Mouse (Mus musculus) CH12.LX (cell line): ENCODE measurements at regions not wholly inside any gene's neighbourhood (a gene's known extent, or its start where the extent isn't known, plus 50 kb on each side); places are given as distances from the start of the nearest gene placed in this dataset.

Experiments used
- DNase-seq: peaks from one replicate; pipeline ENCODE4 v3.0.0-alpha.2; 2013; ENCODE audit errors: extremely low read depth
- H3K27ac ChIP-seq: 2 replicates; pipeline ENCODE4 v1.5.1; 2012; ENCODE audit warnings: low read depth, mild to moderate bottlenecking, control low read depth, moderate library complexity; ENCODE audit not compliant: insufficient read depth
- H3K27me3 ChIP-seq: replicated peaks from 2 replicates; pipeline ENCODE3; 2012; ENCODE audit warnings: inconsistent platforms
- H3K36me3 ChIP-seq, 2 experiments: replicated peaks in 1 of 2; 2 replicates each; pipeline versions ENCODE3 to v1.6.1; 2012; ENCODE audit warnings: inconsistent platforms in 1 of 2, low read length in 1 of 2, mild to moderate bottlenecking in 1 of 2, mixed read lengths in 1 of 2, moderate library complexity in 1 of 2; ENCODE audit not compliant: control insufficient read depth in 1 of 2, insufficient read depth in 1 of 2
- H3K4me1 ChIP-seq, 2 experiments: 2 replicates each; pipeline ENCODE4 v1.6.1; 2012; ENCODE audit warnings: inconsistent platforms in 1 of 2, moderate library complexity in 1 of 2; ENCODE audit not compliant: insufficient read depth in 2 of 2, control insufficient read depth in 1 of 2
- H3K4me2 ChIP-seq: 2 replicates; pipeline ENCODE4 v1.6.1; 2012; ENCODE audit warnings: low read depth, mild to moderate bottlenecking, control low read depth; ENCODE audit not compliant: poor library complexity, insufficient read depth, severe bottlenecking
- H3K4me3 ChIP-seq, 3 experiments: fragments of 150-350 bp in 1 of 3; sonication (generic) in 1 of 3; replicated peaks in 1 of 3; 2 replicates each; pipeline versions ENCODE3 to v1.5.1; 2011 to 2012; ENCODE audit warnings: low read depth in 2 of 3, low read length in 2 of 3, mild to moderate bottlenecking in 2 of 3, moderate library complexity in 2 of 3, control low read depth in 1 of 3, improper control_type of control experiment in 1 of 3, inconsistent platforms in 1 of 3, mixed read lengths in 1 of 3; ENCODE audit not compliant: poor library complexity in 1 of 3
- H3K79me2 ChIP-seq: replicated peaks from 2 replicates; pipeline ENCODE4 v1.6.1; 2012; ENCODE audit warnings: mild to moderate bottlenecking, moderate library complexity; ENCODE audit not compliant: control insufficient read depth, poor library complexity, insufficient read depth, severe bottlenecking; ENCODE audit errors: extremely low read depth
- H3K9ac ChIP-seq: 2 replicates; pipeline ENCODE4 v1.6.1; 2012; ENCODE audit warnings: low read depth, mild to moderate bottlenecking, control low read depth, moderate library complexity; ENCODE audit not compliant: insufficient read depth
- H3K9me3 ChIP-seq: replicated peaks from 2 replicates; pipeline ENCODE3; 2012; ENCODE audit warnings: low read length, inconsistent platforms, mixed read lengths
- CHD1 ChIP-seq: IDR thresholded peaks from 2 replicates; pipeline ENCODE4 v1.6.1; 2012; ENCODE audit warnings: low read depth, low read length, improper control_type of control experiment, inconsistent platforms
- E2F4 ChIP-seq: IDR thresholded peaks from 2 replicates; pipeline ENCODE4 v1.6.1; 2011; ENCODE audit warnings: low read depth, low read length, improper control_type of control experiment; ENCODE audit not compliant: insufficient replicate concordance
- ELF1 ChIP-seq: IDR thresholded peaks from 2 replicates; pipeline ENCODE4 v1.6.1; 2014; ENCODE audit warnings: low read depth, mild to moderate bottlenecking, inconsistent platforms, low read length, improper control_type of control experiment
- ETS1 ChIP-seq: conservative IDR thresholded peaks from 2 replicates; pipeline ENCODE4 v1.6.1; 2012; ENCODE audit warnings: low read depth, mild to moderate bottlenecking, inconsistent platforms, low read length, improper control_type of control experiment, moderate library complexity
- KAT2A ChIP-seq: IDR thresholded peaks from 2 replicates; pipeline ENCODE4 v1.6.1; 2012; ENCODE audit warnings: low read length, improper control_type of control experiment, inconsistent platforms; ENCODE audit not compliant: insufficient replicate concordance
- MEF2A ChIP-seq: IDR thresholded peaks from 2 replicates; pipeline ENCODE4 v1.6.1; 2014; ENCODE audit warnings: low read depth, mild to moderate bottlenecking, inconsistent platforms, low read length, improper control_type of control experiment, borderline replicate concordance
- MYC ChIP-seq: IDR thresholded peaks from 2 replicates; pipeline ENCODE4 v1.6.1; 2011; ENCODE audit warnings: low read depth, mild to moderate bottlenecking, improper control_type of control experiment, low read length
- NELFE ChIP-seq: IDR thresholded peaks from 2 replicates; pipeline ENCODE4 v1.6.1; 2011; ENCODE audit warnings: low read depth, low read length, improper control_type of control experiment
- POLR2AphosphoS2 ChIP-seq: IDR thresholded peaks from 2 replicates; pipeline ENCODE4 v1.6.1; 2011; ENCODE audit warnings: low read depth, low read length, improper control_type of control experiment
- TBP ChIP-seq: conservative IDR thresholded peaks from 2 replicates; pipeline ENCODE4 v1.6.1; 2011; ENCODE audit warnings: low read depth, low read length, improper control_type of control experiment
- UBTF ChIP-seq: IDR thresholded peaks from 2 replicates; pipeline ENCODE4 v1.6.1; 2012; ENCODE audit warnings: low read depth, mild to moderate bottlenecking, inconsistent platforms, low read length, improper control_type of control experiment, moderate library complexity
- USF1 ChIP-seq: IDR thresholded peaks from 2 replicates; pipeline ENCODE4 v1.6.1; 2014; ENCODE audit warnings: low read depth, mild to moderate bottlenecking, inconsistent platforms, low read length, improper control_type of control experiment
- USF2 ChIP-seq: conservative IDR thresholded peaks from 2 replicates; pipeline ENCODE4 v1.6.1; 2011; ENCODE audit warnings: low read depth, low read length, improper control_type of control experiment
- ZKSCAN1 ChIP-seq: IDR thresholded peaks from 2 replicates; pipeline ENCODE4 v1.6.1; 2012; ENCODE audit warnings: low read depth, inconsistent platforms, low read length, improper control_type of control experiment, borderline replicate concordance
- ZMIZ1 ChIP-seq: IDR thresholded peaks from 2 replicates; pipeline ENCODE4 v1.6.1; 2012; ENCODE audit warnings: low read depth, mild to moderate bottlenecking, inconsistent platforms, low read length, improper control_type of control experiment
- ZNF384 ChIP-seq: IDR thresholded peaks from 2 replicates; pipeline ENCODE4 v1.6.1; 2012; ENCODE audit warnings: low read depth, low read length, improper control_type of control experiment, inconsistent platforms
- dilution Hi-C: fragments of 300-500 bp; cut with MboI; formaldehyde crosslinking; loops from 2 replicates; pipeline ENCODE4 v1.14.3; 2020; ENCODE audit warnings: low sequenced_read_pairs; ENCODE audit not compliant: extremely low pct_unique_long_range_greater_than_20kb, extremely low pct_ligation_motif_present
- in situ Hi-C: fragments of 300-500 bp; cut with MboI; formaldehyde crosslinking; loops from 3 replicates; pipeline ENCODE4 v1.14.3; 2019; ENCODE audit warnings: low sequenced_read_pairs, low pct_ligation_motif_present, low pct_unique_long_range_greater_than_20kb, mixed read lengths

DNA sequence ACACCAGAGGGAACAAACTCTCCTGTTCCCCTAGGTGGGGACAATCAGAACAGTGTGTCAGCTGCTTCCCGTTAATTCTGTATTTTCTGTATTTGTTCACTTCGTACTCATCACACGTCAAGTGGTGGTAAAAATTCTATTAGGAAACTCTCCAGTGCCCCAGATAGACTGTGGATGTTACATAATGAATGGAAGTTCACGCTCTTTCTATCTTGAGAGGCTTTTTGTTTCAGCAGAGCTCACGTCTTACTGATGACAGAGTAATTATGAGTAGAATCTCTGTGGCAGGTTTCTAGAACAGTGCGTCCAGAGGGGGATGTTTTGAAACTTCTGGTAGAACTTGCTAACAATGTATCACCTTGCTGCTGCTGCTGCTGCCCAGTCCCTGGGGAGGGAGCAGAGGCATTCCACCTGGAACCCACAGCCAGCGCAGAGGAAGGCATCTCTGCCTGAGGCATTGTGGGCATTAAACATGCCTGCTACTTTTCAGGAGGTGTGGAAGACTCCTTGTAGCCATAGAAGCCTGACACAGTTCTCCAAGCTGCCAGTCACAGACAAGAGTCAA is 740.6 kb downstream of the 4930447A16Rik start:
- no peaks in the 10 kb centered on the region for H3K9me3 ChIP-seq
- no peak overlapping the region for H3K4me2 ChIP-seq
- H3K79me2 ChIP-seq = no peaks in the 10 kb centered on the region
- dilution Hi-C loops = no loop called here
- H3K4me3 ChIP-seq = no peak overlapping the region
- no peaks in the 10 kb centered on the region for H3K27me3 ChIP-seq
- TF ChIP-seq ZKSCAN1 (no peak), NELFE (no peak), POLR2AphosphoS2 (no peak), MEF2A (no peak), E2F4 (no peak), UBTF (no peak)
- H3K9ac ChIP-seq = no peak overlapping the region
- H3K4me1 ChIP-seq = no peaks in the 10 kb centered on the region; a peak in 1 of 4 replicates
- no peaks in the 10 kb centered on the region for H3K36me3 ChIP-seq
- no peak for DNase-seq
- no peak overlapping the region for H3K27ac ChIP-seq
- in situ Hi-C loops = no loop called here

DNA sequence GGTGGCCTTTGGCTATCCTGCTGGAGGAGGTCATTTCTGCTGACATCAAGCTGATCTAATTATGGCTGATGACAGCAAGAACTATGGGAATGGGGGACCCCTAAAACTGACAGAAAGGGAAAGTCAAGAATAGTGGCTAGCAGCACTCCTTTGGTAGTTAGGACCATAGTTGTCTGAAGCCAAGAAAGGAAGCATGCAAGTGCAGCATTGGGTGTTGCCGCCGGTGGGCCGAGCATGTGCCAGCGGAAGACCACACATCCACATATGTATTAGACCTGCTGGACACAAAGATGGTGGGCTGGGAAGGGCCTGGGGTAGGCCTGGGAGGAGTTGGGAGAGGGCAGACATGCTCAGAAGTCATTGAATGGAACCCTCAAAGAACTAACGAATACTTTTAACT is 741.1 kb downstream of the 4930447A16Rik start:
- DNase-seq = no peak
- Histone ChIP-seq H3K36me3 (no peaks in the 10 kb centered on the region), H3K4me2 (no peak overlapping the region), H3K27ac (no peak overlapping the region), H3K4me3 (no peak overlapping the region), H3K4me1 (no peaks in the 10 kb centered on the region; a peak in 1 of 4 replicates), H3K79me2 (no peaks in the 10 kb centered on the region), H3K27me3 (no peaks in the 10 kb centered on the region), H3K9me3 (no peaks in the 10 kb centered on the region), H3K9ac (no peak overlapping the region)
- in situ Hi-C loops (no loop called here), dilution Hi-C loops (no loop called here)
- no peak for TF ChIP-seq USF2
- no peak for TF ChIP-seq ELF1
- TF ChIP-seq TBP = no peak
- TF ChIP-seq ZMIZ1 = no peak

DNA sequence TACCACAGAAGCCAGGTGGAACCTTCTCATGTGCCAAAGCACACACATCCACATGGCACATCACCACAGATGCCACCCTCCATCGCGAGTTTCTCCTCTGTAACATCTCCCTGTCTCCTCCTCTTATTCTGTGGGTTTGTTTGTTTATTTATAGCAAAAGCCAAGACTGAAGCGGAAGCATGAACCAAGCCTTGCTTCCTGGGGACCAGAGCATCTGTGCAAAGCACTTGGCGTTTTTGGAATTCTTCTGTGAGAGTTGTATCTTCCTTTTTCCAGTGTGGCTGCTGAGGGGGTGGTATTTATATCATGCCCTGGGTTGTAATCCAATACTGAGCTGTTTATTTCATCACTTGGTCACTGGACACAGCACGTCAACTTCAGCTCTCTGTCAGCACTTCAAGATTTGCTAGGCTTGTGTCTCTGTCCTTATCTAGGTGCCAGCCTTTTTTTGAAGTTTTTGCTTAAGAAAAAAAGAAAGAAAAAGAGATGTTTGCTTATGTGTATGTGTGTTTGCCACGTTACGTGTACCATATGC is 742.3 kb downstream of the 4930447A16Rik start:
- Histone ChIP-seq H3K4me3 (no peak overlapping the region), H3K27me3 (no peaks in the 10 kb centered on the region), H3K79me2 (no peaks in the 10 kb centered on the region), H3K9ac (no peak overlapping the region), H3K36me3 (no peaks in the 10 kb centered on the region), H3K9me3 (no peaks in the 10 kb centered on the region), H3K27ac (no peak overlapping the region), H3K4me1 (no peaks in the 10 kb centered on the region; a peak in 1 of 4 replicates), H3K4me2 (no peak overlapping the region)
- DNase-seq = no peak
- in situ Hi-C loops = no loop called here
- dilution Hi-C loops = no loop called here
- TF ChIP-seq ETS1 = no peak
- TF ChIP-seq MYC = no peak
- no peak for TF ChIP-seq USF1
- no peak for TF ChIP-seq ZNF384
- TF ChIP-seq ZKSCAN1 = no peak
- no peak for TF ChIP-seq CHD1
- TF ChIP-seq KAT2A = no peak
- TF ChIP-seq E2F4 = no peak
